Mouse (Mus musculus): ENCODE measurements around the gene Naa60.

DNA sequence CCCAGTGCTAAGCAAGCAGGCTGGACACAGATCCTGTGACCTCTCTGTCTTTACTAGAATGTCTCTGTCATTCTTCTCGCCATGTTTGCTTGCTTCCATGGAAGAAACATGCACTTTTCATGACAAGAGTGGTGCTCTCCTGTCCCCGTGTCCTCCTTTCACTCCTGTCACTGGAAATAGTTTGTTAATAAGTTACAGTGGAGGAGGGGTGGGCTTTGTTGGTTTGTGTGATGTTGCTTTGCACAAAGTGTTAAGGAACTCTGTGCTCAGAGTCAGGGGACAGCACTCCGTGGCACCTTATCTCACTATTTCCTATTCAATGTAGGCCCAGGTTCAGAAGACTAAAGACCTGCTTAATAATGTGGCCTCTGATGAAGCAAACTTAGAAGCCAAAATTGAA lies 51.3 kb downstream of the Naa60 start:
- no peak for TF ChIP-seq CTCF (IDR thresholded peaks at IDR 0.05)
- TF ChIP-seq EP300 (IDR thresholded peaks at IDR 0.05), result no peak
